Mouse (Mus musculus): ENCODE data around the gene Pafah2.

The Pafah2 gene

GRCm38 (mm10) chr4:134450392-134451195, 54.5 kb downstream of the Pafah2 start:
- peak overlapping the region; percentile 48 for H3K4me3 ChIP-seq (replicated peaks; ENCODE audit: low read length)
- H3K9me3 ChIP-seq (ENCODE audit: low read length), result no peaks in the 10 kb centered on the region
- H3K4me1 ChIP-seq (replicated peaks; ENCODE audit: low read depth, low read length), result peaks cover 77% of the 10 kb centered on the region
- H3K36me3 ChIP-seq (ENCODE audit: insufficient read depth, low read length), result no peaks in the 10 kb centered on the region
- TF ChIP-seq POU5F1 (IDR thresholded peaks at IDR 0.05; ENCODE audit: borderline replicate concordance, low read length), result no peak
- no peak for TF ChIP-seq NANOG (IDR thresholded peaks at IDR 0.05; ENCODE audit: borderline replicate concordance, low read length)
- TF ChIP-seq CTCF (conservative IDR thresholded peaks at IDR 0.05; ENCODE audit: low read length), result no peak
- H3K27me3 ChIP-seq (ENCODE audit: insufficient read depth, low read length), result peaks cover 14% of the 10 kb centered on the region; the same call in 1 of the 2 replicates

- peaks cover 14% of the 10 kb centered on the region; the same call in 1 of the 2 replicates for H3K27me3 ChIP-seq (ENCODE audit: insufficient read depth, low read length)
- no peaks in the 10 kb centered on the region for H3K36me3 ChIP-seq (ENCODE audit: insufficient read depth, low read length)
- peaks cover 77% of the 10 kb centered on the region for H3K4me1 ChIP-seq (replicated peaks; ENCODE audit: low read depth, low read length)
- no peak overlapping the region for H3K4me3 ChIP-seq (replicated peaks; ENCODE audit: low read length)
- TF ChIP-seq NANOG (IDR thresholded peaks at IDR 0.05; ENCODE audit: borderline replicate concordance, low read length) (no peak), CTCF (conservative IDR thresholded peaks at IDR 0.05; ENCODE audit: low read length) (no peak), POU5F1 (IDR thresholded peaks at IDR 0.05; ENCODE audit: borderline replicate concordance, low read length) (no peak)
- no peaks in the 10 kb centered on the region for H3K9me3 ChIP-seq (ENCODE audit: low read length)
These were observed 55.4 kb downstream of the Pafah2 start for GRCm38 (mm10) chr4:134451484-134451883.

GRCm38 (mm10) chr4:134453619-134454400, 57.7 kb downstream of the Pafah2 start:
- peaks cover 81% of the 10 kb centered on the region for H3K4me1 ChIP-seq (replicated peaks; ENCODE audit: low read depth, low read length)
- H3K9me3 ChIP-seq (ENCODE audit: low read length), result no peaks in the 10 kb centered on the region
- peak overlapping the region; percentile 56 for H3K4me3 ChIP-seq (replicated peaks; ENCODE audit: low read length)
- TF ChIP-seq NANOG (IDR thresholded peaks at IDR 0.05; ENCODE audit: borderline replicate concordance, low read length) (no peak), POU5F1 (IDR thresholded peaks at IDR 0.05; ENCODE audit: borderline replicate concordance, low read length) (no peak), CTCF (conservative IDR thresholded peaks at IDR 0.05; ENCODE audit: low read length) (no peak)
- H3K27me3 ChIP-seq (ENCODE audit: insufficient read depth, low read length), result peaks cover 14% of the 10 kb centered on the region; the same call in 1 of the 2 replicates
- H3K36me3 ChIP-seq (ENCODE audit: insufficient read depth, low read length), result no peaks in the 10 kb centered on the region

- H3K27me3 ChIP-seq (ENCODE audit: insufficient read depth, low read length), result peaks cover 14% of the 10 kb centered on the region; the same call in 1 of the 2 replicates
These were observed 59.2 kb downstream of the Pafah2 start for GRCm38 (mm10) chr4:134455310-134455709.

GRCm38 (mm10) chr4:134457130-134457825, 61.2 kb downstream of the Pafah2 start:
- TF ChIP-seq NANOG (IDR thresholded peaks at IDR 0.05; ENCODE audit: borderline replicate concordance, low read length) (no peak), POU5F1 (IDR thresholded peaks at IDR 0.05; ENCODE audit: borderline replicate concordance, low read length) (no peak), CTCF (conservative IDR thresholded peaks at IDR 0.05; ENCODE audit: low read length) (no peak)
- H3K4me1 ChIP-seq (replicated peaks; ENCODE audit: low read depth, low read length), result peaks cover 73% of the 10 kb centered on the region
- peaks cover 14% of the 10 kb centered on the region; the same call in 1 of the 2 replicates for H3K27me3 ChIP-seq (ENCODE audit: insufficient read depth, low read length)
- H3K4me3 ChIP-seq (replicated peaks; ENCODE audit: low read length), result 0 out of 2 replicates have a peak overlapping the region, but pooled peaks have one; percentile 10
- no peaks in the 10 kb centered on the region for H3K36me3 ChIP-seq (ENCODE audit: insufficient read depth, low read length)
- no peaks in the 10 kb centered on the region for H3K9me3 ChIP-seq (ENCODE audit: low read length)

More at GRCm38 (mm10) chr4:134455310-134455709, 59.2 kb downstream of the Pafah2 start:
- H3K4me3 ChIP-seq (replicated peaks; ENCODE audit: low read length), result no peak overlapping the region
- H3K36me3 ChIP-seq (ENCODE audit: insufficient read depth, low read length), result no peaks in the 10 kb centered on the region
- no peaks in the 10 kb centered on the region for H3K9me3 ChIP-seq (ENCODE audit: low read length)
- peaks cover 73% of the 10 kb centered on the region for H3K4me1 ChIP-seq (replicated peaks; ENCODE audit: low read depth, low read length)
- TF ChIP-seq NANOG (IDR thresholded peaks at IDR 0.05; ENCODE audit: borderline replicate concordance, low read length) (no peak), POU5F1 (IDR thresholded peaks at IDR 0.05; ENCODE audit: borderline replicate concordance, low read length) (no peak), CTCF (conservative IDR thresholded peaks at IDR 0.05; ENCODE audit: low read length) (no peak)

GRCm38 (mm10) chr4:134458856-134459255, 62.7 kb downstream of the Pafah2 start:
- Histone ChIP-seq H3K9me3 (ENCODE audit: low read length) (no peaks in the 10 kb centered on the region), H3K4me3 (replicated peaks; ENCODE audit: low read length) (no peak overlapping the region), H3K27me3 (ENCODE audit: insufficient read depth, low read length) (peaks cover 11% of the 10 kb centered on the region; the same call in 1 of the 2 replicates), H3K4me1 (replicated peaks; ENCODE audit: low read depth, low read length) (peaks cover 67% of the 10 kb centered on the region), H3K36me3 (ENCODE audit: insufficient read depth, low read length) (peaks cover 3% of the 10 kb centered on the region; the same call in 1 of the 2 replicates)
- no peak for TF ChIP-seq CTCF (conservative IDR thresholded peaks at IDR 0.05; ENCODE audit: low read length)
- no peak for TF ChIP-seq POU5F1 (IDR thresholded peaks at IDR 0.05; ENCODE audit: borderline replicate concordance, low read length)
- no peak for TF ChIP-seq NANOG (IDR thresholded peaks at IDR 0.05; ENCODE audit: borderline replicate concordance, low read length)

GRCm38 (mm10) chr4:134460277-134460676, 64.2 kb downstream of the Pafah2 start:
- TF ChIP-seq NANOG (IDR thresholded peaks at IDR 0.05; ENCODE audit: borderline replicate concordance, low read length) (no peak), POU5F1 (IDR thresholded peaks at IDR 0.05; ENCODE audit: borderline replicate concordance, low read length) (no peak), CTCF (conservative IDR thresholded peaks at IDR 0.05; ENCODE audit: low read length) (no peak)
- Histone ChIP-seq H3K9me3 (ENCODE audit: low read length) (no peaks in the 10 kb centered on the region), H3K4me1 (replicated peaks; ENCODE audit: low read depth, low read length) (peaks cover 61% of the 10 kb centered on the region), H3K36me3 (ENCODE audit: insufficient read depth, low read length) (peaks cover 4% of the 10 kb centered on the region; the same call in 1 of the 2 replicates), H3K4me3 (replicated peaks; ENCODE audit: low read length) (no peak overlapping the region), H3K27me3 (ENCODE audit: insufficient read depth, low read length) (peaks cover 1% of the 10 kb centered on the region; the same call in 1 of the 2 replicates)

Measured in E14TG2a.4 (cell line).